In the genomic region with DNA sequence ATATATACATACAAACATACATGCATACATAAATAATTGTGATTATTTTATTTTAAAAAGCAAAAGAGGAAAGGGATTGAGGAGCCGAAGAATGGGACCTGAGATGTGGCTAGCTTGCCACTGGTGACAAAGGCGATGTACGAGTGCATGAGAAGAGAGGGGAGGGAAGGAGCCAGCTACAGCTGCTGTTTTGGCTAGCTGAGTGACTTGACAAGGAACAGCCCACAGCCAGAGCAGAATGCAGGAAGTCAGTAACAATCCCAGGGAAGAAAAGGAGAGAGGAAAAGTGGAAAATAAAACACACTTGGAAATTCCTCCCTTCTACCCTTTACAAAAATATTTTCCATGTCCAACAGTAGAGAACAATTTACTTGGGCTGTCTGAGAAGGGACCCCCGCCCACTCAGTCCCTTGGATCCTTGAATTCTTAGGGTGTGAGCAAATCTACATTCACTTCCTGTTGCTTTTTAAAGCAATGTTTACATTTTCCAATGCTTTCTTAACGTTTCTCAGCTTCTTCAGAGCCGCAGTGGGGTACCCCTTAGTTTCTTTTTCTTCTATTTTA, we compare ENCODE assay signal across 10 mouse cellular contexts.
A peak's percentile ranks its signal among the peaks of the same experiment; 100 is the strongest.
DNase-seq lines count a peak whose midpoint lies in the region; ATAC-seq and TF ChIP-seq lines count a peak whose summit lies in the region.
"Had no signal": no experiment of that assay in that cellular context is flagged by ENCODE, and none has a peak within 500 bp of the region (broad histone marks: within the 10 kb centered on the region; RNA-seq: fewer than 3 reads in every experiment).

No protein-coding gene starts in this region.

- WGBS in limb, embryonic 14.5 days = 52% methylated on average over 6 of the region's 6 CpGs
- 66% methylated on average over 6 of the region's 6 CpGs for WGBS in limb, embryonic 10.5 days
- 62% methylated on average over 6 of the region's 6 CpGs for WGBS in forebrain, embryonic 15.5 days

- 0 out of 2 replicates have a peak, but pooled peaks cover 8% of the 10 kb centered on the region for H3K4me1 ChIP-seq in limb, embryonic 14.5 days (ENCODE audit: control insufficient read depth, insufficient read depth, low read length)
- peaks cover 6% of the 10 kb centered on the region; the same call in 1 of the 2 replicates for H3K4me1 ChIP-seq in limb, embryonic 10.5 days
- H3K4me1 ChIP-seq in forebrain, embryonic 15.5 days = peaks cover 16% of the 10 kb centered on the region
- H3K4me1 ChIP-seq: liver, embryonic 13.5 days had no signal

- H3K36me3 ChIP-seq in limb, embryonic 14.5 days (ENCODE audit: control insufficient read depth, insufficient read depth, low read length) = no peaks in the 10 kb centered on the region
- H3K36me3 ChIP-seq in limb, embryonic 10.5 days = peaks cover 3% of the 10 kb centered on the region
- no peaks in the 10 kb centered on the region for H3K36me3 ChIP-seq in forebrain, embryonic 15.5 days
- H3K36me3 ChIP-seq: liver, embryonic 13.5 days had no signal

- TF ChIP-seq POLR2A in limb, embryonic 14.5 days (IDR thresholded peaks at IDR 0.05; ENCODE audit: borderline replicate concordance, extremely low read depth, insufficient read depth, insufficient read length) = no peak

- no peaks in the 10 kb centered on the region for H3K9me3 ChIP-seq in limb, embryonic 14.5 days (ENCODE audit: control insufficient read depth, low read length)
- H3K9me3 ChIP-seq in limb, embryonic 10.5 days (replicated peaks) = no peaks in the 10 kb centered on the region
- H3K9me3 ChIP-seq in forebrain, embryonic 15.5 days = no peaks in the 10 kb centered on the region
- H3K9me3 ChIP-seq: liver, embryonic 13.5 days had no signal

- no peak overlapping the region for H3K9ac ChIP-seq in limb, embryonic 14.5 days (ENCODE audit: low read depth, low read length, severe bottlenecking)
- H3K9ac ChIP-seq in forebrain, embryonic 15.5 days (replicated peaks) = no peak overlapping the region
- H3K9ac ChIP-seq: liver, embryonic 13.5 days had no signal

- no peaks in the 10 kb centered on the region for H3K27me3 ChIP-seq in limb, embryonic 14.5 days (ENCODE audit: control insufficient read depth, insufficient read depth, low read length)
- H3K27me3 ChIP-seq in limb, embryonic 10.5 days (ENCODE audit: low read depth, poor library complexity, severe bottlenecking) = no peaks in the 10 kb centered on the region
- no peaks in the 10 kb centered on the region for H3K27me3 ChIP-seq in forebrain, embryonic 15.5 days
- H3K27me3 ChIP-seq: liver, embryonic 13.5 days had no signal

- DNase-seq in limb, embryonic 14.5 days (ENCODE audit: low spot score) = peak; percentile 35
- DNase-seq in limb, embryonic 10.5 days (ENCODE audit: low spot score) = no peak
- DNase-seq in heart, postnatal 10 days = peak; percentile 62
- no peak for DNase-seq in adrenal gland, postnatal 14 days
- DNase-seq in thymus, postnatal 0 days (ENCODE audit: low spot score) = no peak
- no peak for DNase-seq in spleen, postnatal 10 days (ENCODE audit: low spot score in 2 of 2)
- DNase-seq: liver, embryonic 13.5 days; right cerebral cortex, postnatal 4 days had no signal

- 0 out of 2 replicates have a peak overlapping the region, but pooled peaks have one; percentile 38 for H3K27ac ChIP-seq in limb, embryonic 14.5 days (replicated peaks; ENCODE audit: low read depth, low read length)
- H3K27ac ChIP-seq in limb, embryonic 10.5 days = no peak overlapping the region; the same call in 1 of the 2 replicates
- H3K27ac ChIP-seq in forebrain, embryonic 15.5 days (replicated peaks) = peak overlapping the region; percentile 27; the same call in 1 of the 2 replicates
- H3K27ac ChIP-seq: liver, embryonic 13.5 days had no signal

- ATAC-seq in limb, embryonic 14.5 days (ENCODE audit: low FRiP score, low read depth) = no peak
- ATAC-seq in forebrain, embryonic 15.5 days (replicated peaks) = no peak
- peak; percentile 38 for ATAC-seq in megakaryocyte, adult 5-6 weeks (ENCODE audit: poor library complexity, severe bottlenecking)

- no peak overlapping the region for H3K4me2 ChIP-seq in limb, embryonic 14.5 days (replicated peaks; ENCODE audit: low read depth, low read length, severe bottlenecking)
- no peak overlapping the region for H3K4me2 ChIP-seq in forebrain, embryonic 15.5 days (replicated peaks)
- H3K4me2 ChIP-seq: liver, embryonic 13.5 days had no signal

- no peak overlapping the region for H3K4me3 ChIP-seq in limb, embryonic 14.5 days (replicated peaks; ENCODE audit: low read length)
- no peak overlapping the region for H3K4me3 ChIP-seq in limb, embryonic 10.5 days
- no peak overlapping the region for H3K4me3 ChIP-seq in forebrain, embryonic 15.5 days
- H3K4me3 ChIP-seq: liver, embryonic 13.5 days had no signal

- intact Hi-C loops in heart, postnatal 10 days (cut with DNase I) = loop anchor here (5.0 kb wide), 1 partner anchor 190 kb away; no protein-coding TSS in a partner anchor

Comparison
In these comparisons a context has a peak if more than half of its experiments do, and no peak if none do; other contexts are left out.
1. DNase-seq: peak in limb, embryonic 14.5 days (single experiment) and heart, postnatal 10 days (2 of 2); none in limb, embryonic 10.5 days (single experiment), adrenal gland, postnatal 14 days (single experiment), thymus, postnatal 0 days (single experiment) and spleen, postnatal 10 days (0 of 2).